Mouse (Mus musculus): ENCODE results near the gene Zfp708.
"Not testable (repeated sequence)": the region's sequence is repeated elsewhere in the genome, so short reads cannot be mapped to it uniquely, and the experiment has no call there.

DNA sequence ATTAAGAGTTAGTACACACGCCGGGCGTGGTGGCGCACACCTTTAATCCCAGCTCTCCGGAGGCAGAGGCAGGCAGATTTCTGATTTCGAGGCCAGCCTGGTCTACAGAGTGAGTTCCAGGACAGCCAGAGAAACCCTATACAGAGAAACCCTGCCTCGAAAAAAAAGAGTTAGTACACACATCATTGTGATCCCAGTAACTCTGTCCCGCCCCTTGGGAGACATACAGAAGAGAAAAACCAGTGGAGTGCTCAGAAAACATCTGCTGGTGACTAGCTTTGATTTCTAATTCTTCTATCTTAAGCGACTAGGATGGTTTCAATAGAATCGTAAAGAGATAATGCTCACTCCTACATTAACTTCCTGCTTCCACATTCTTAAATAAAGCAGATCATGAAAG, 29.7 kb upstream of the Zfp708 start:
- TF ChIP-seq CTCF (IDR thresholded peaks at IDR 0.05 in 2 of 3, conservative IDR thresholded peaks at IDR 0.05 in 1 of 3; ENCODE audit: control insufficient read depth in 1 of 3, insufficient read depth in 1 of 3, low read depth in 2 of 3, low read length in 3 of 3, poor library complexity in 1 of 3, severe bottlenecking in 1 of 3); ELF1 (IDR thresholded peaks at IDR 0.05; ENCODE audit: low read depth, low read length); POLR2A (IDR thresholded peaks at IDR 0.05; ENCODE audit: control insufficient read depth in 1 of 2, insufficient read depth in 1 of 2, low read depth in 1 of 2, low read length in 2 of 2, poor library complexity in 1 of 2); ZC3H11A (IDR thresholded peaks at IDR 0.05; ENCODE audit: low read depth, low read length); HCFC1 (IDR thresholded peaks at IDR 0.05; ENCODE audit: low read depth, low read length); TAL1 (IDR thresholded peaks at IDR 0.05; ENCODE audit: low read length); EP300 (IDR thresholded peaks at IDR 0.05; ENCODE audit: low read depth in 1 of 2, low read length in 2 of 2); MAZ (IDR thresholded peaks at IDR 0.05; ENCODE audit: low read depth, low read length); TCF12 (IDR thresholded peaks at IDR 0.05; ENCODE audit: low read depth, low read length); RCOR1 (IDR thresholded peaks at IDR 0.05; ENCODE audit: low read depth, low read length); KAT2A (conservative IDR thresholded peaks at IDR 0.05; ENCODE audit: low read depth, low read length); MYB (IDR thresholded peaks at IDR 0.05; ENCODE audit: low read depth, low read length); USF1 (IDR thresholded peaks at IDR 0.05; ENCODE audit: low read depth, low read length); MXI1 (IDR thresholded peaks at IDR 0.05; ENCODE audit: low read depth, low read length): not testable (repeated sequence)
